Mouse (Mus musculus) adrenal gland, postnatal 14 days (tissue): ENCODE measurements around the gene Il1b. TPM values are rescaled to one million over a fixed set of nuclear protein-coding genes. Genes with fewer than 3 reads are reported as not detected.

Experiments used
- DNase-seq: peaks from one replicate; pipeline ENCODE4 v3.0.0; 2021; ENCODE audit warnings: mixed read lengths
- long read RNA-seq, 2 experiments: library from polyadenylated mRNA; stranded (forward); transcript quantifications; one replicate each; pipeline ENCODE4 v2.0.0; 2021
- total RNA-seq: library from RNA; stranded (reverse); gene quantifications from 2 replicates; pipeline ENCODE4 v1.2.3, GENCODE M21; 2021

Il1b gene
- total RNA-seq, result 0.26 and 0.74 TPM in 2 replicates
- long read RNA-seq, experiment 1, result 0 reads
- long read RNA-seq, experiment 2, partial matches to known transcripts, result 1 of 1 reads
- long read RNA-seq, experiment 2, other reads (novel, unspliced or antisense), result 0 of 1 reads

GRCm38 (mm10) chr2:129371039-129371438, at the start of gene Il1b:
Gene Il1b, minus strand, starts transcription at chr2:129371139.
- no peak for DNase-seq

GRCm38 (mm10) chr2:129419361-129419880, 48.5 kb upstream of the Il1b start:
- no peak for DNase-seq

GRCm38 (mm10) chr2:129414593-129414992, 43.7 kb upstream of the Il1b start:
- no peak for DNase-seq

- no peak for DNase-seq
Measured at GRCm38 (mm10) chr2:129413488-129413887, 42.5 kb upstream of the Il1b start.

- DNase-seq, result no peak
Measured at GRCm38 (mm10) chr2:129411651-129412050, 40.7 kb upstream of the Il1b start.

GRCm38 (mm10) chr2:129410344-129410743, 39.4 kb upstream of the Il1b start:
- DNase-seq, result no peak

- DNase-seq, result peak; percentile 86
Measured at GRCm38 (mm10) chr2:129408476-129408875, 37.5 kb upstream of the Il1b start.

- DNase-seq, result no peak
Measured at GRCm38 (mm10) chr2:129407596-129407995, 36.7 kb upstream of the Il1b start.

GRCm38 (mm10) chr2:129406508-129406907, 35.6 kb upstream of the Il1b start:
- no peak for DNase-seq

GRCm38 (mm10) chr2:129403786-129404185, 32.8 kb upstream of the Il1b start:
- DNase-seq, result no peak

- no peak for DNase-seq
Measured at GRCm38 (mm10) chr2:129402330-129402729, 31.4 kb upstream of the Il1b start.

GRCm38 (mm10) chr2:129401803-129402202, 30.9 kb upstream of the Il1b start:
- DNase-seq, result no peak

GRCm38 (mm10) chr2:129398176-129398575, 27.2 kb upstream of the Il1b start:
- DNase-seq, result no peak

- DNase-seq, result peak; percentile 31
Measured at GRCm38 (mm10) chr2:129393524-129393923, 22.6 kb upstream of the Il1b start.

GRCm38 (mm10) chr2:129390161-129390560, 19.2 kb upstream of the Il1b start:
- DNase-seq, result no peak

- DNase-seq, result no peak
Measured at GRCm38 (mm10) chr2:129389323-129389722, 18.4 kb upstream of the Il1b start.

GRCm38 (mm10) chr2:129385331-129385730, 14.4 kb upstream of the Il1b start:
- DNase-seq, result no peak

GRCm38 (mm10) chr2:129384272-129384660, 13.3 kb upstream of the Il1b start:
- no peak for DNase-seq

- DNase-seq, result peak; percentile 69
Measured at GRCm38 (mm10) chr2:129383512-129384271, 12.8 kb upstream of the Il1b start.

- no peak for DNase-seq
Measured at GRCm38 (mm10) chr2:129380746-129381474, 10.0 kb upstream of the Il1b start.

GRCm38 (mm10) chr2:129380211-129380610, 9.3 kb upstream of the Il1b start:
- DNase-seq, result no peak

- DNase-seq, result no peak
Measured at GRCm38 (mm10) chr2:129373307-129373706, 2.4 kb upstream of the Il1b start.

- no peak for DNase-seq
Measured at GRCm38 (mm10) chr2:129369615-129370014, 1.3 kb downstream of the Il1b start.
